Mouse (Mus musculus): ENCODE results near the gene Zfp708. TPM values are rescaled to one million over a fixed set of nuclear protein-coding genes. Genes with fewer than 3 reads are reported as not detected.

Gene Zfp708
- polyA plus RNA-seq (2014; fragmentation: Illumina TruSeq; extraction: RNeasy Lipid Tissue Mini Kit (QIAGEN cat#74804); ENCODE audit: low read depth, low replicate concordance), result 2.5 TPM

DNA sequence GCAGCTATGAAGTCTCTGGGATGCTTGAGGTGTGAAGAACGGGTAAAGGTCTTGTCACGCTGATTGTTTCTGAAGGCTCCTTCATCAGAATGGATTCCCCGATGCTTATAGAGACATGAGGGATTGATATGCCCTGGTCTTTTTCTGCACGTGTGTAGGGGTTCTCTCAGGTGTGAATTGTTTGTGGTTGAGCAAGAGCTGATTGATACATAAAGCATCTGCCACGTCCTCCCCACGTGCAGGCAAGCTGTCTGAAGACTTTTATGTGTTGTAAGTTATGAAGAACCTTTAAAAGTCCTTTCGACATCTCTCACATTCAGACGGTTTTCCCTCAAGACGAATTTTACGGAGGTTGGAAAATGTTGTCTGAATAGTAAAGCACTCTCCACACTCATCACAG is at the start of gene Zfp708:
Gene Zfp708, minus strand, starts transcription at position 101 of the 400 bp plus-strand sequence.

DNA sequence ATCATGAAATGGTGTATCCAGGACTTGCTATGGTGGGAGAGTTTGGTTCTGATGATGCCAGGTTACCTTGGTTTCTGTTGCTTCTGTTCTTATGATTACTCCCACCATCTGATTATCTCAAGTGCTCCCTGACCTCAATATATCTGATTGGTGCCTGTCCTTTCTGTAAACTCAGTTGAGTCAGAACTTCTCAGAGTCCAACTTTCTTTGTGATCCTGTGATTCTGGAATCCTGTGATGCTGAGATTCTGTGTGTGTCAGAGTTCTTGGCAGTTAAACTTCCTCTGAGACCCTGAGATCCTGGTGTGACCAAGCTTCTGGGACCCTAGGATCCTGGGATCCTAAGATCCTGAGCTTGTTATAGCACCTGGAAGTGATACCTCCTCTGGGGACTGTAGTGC is 23.6 kb upstream of the Zfp708 start, which contains the start of gene Zfp759:
Gene Zfp759, plus strand, starts transcription at position 301 of the 400 bp plus-strand sequence.

DNA sequence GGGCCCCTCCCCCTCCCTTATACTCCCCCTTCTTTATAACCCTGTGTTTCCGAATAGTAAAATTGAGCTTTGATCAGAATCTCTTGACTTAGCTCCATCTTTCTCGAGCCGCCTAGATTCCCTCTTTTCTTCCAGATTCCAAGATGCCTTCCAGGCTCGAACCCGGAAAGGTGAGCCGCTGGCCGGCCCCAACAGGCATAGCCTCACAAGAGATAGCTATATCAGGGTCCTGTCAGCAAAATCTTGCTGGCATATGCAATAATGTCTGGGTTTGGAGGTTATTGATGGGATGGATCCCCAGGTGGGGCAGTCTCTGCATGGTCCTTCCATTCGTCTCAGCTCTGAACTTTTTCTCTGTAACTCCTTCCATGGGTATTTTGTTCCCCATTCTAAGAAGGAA is 18.4 kb upstream of the Zfp708 start, which contains the start of gene Rslcan18:
Gene Rslcan18, minus strand, starts transcription at position 101 of the 400 bp plus-strand sequence.

DNA sequence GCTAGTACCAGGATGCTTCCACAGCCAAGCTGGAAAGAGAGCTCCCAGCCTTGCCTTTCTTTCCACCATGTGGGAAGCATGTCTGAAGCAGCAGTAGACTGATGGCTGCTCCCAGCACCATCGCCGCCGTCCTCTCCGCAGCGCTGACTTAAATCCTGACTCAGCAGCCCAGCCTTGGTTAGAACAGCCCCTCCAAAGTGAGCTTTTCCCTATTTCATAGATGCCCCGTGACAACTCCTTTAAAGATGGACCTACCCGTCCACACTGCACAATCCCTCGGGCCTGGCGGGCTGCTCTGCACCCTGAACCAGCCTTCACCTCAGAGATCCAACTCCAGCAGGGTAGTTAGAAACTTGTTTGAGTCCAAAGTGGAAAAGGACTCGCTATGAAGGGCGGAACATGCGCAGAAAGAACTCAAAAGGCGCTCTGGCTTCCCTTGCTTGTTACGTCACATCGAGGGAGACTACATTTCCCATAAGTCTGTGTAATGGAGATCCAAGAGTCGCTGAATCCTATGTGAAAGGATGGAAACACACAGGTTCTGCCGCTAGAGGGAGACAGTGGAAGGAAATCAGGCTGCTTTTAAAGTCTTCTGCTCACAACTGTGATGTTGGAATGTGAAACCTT is 10.5 kb upstream of the Zfp708 start, which contains the start of gene Gm28557:
Gene Gm28557, minus strand, starts transcription at position 411 of the 627 bp plus-strand sequence.

DNA sequence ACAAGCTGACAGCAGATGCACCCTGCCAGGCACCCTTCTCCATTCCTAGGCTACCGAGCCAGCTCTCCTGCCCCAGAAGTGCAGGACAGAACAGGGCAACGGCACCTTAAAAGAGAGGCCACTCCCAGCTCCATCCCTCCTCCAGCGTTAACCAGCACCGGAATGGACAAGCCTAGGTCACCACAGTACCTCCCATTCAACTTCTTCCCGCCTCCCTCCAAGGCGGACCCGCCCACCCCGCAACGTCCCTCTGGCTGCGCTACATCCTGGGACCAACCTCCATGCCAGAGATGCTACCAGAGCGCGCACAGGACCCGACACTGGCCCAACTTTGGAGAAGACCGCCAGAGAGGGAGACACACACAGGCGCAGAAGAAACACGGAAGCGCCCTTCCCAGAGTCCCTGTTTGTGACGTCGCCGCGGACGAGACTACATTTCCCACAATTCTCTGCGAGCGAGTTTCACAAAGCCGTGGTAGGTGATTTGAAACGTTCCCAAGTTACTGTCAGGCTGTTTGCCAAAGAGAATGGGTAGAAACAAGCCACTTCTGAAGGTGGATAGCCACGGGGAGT is 36.9 kb downstream of the Zfp708 start, which contains the start of gene Zfp712:
Gene Zfp712, minus strand, starts transcription at position 385 of the 573 bp plus-strand sequence.

Other genes with a start within 250 kb of the Zfp708 start
- 1.9 TPM for gene Gm10767, start 193.1 kb downstream of the Zfp708 start, polyA plus RNA-seq (2014; fragmentation: Illumina TruSeq; extraction: RNeasy Lipid Tissue Mini Kit (QIAGEN cat#74804); ENCODE audit: low read depth, low replicate concordance)
- gene Zfp712, start 36.8 kb downstream of the Zfp708 start, polyA plus RNA-seq (2014; fragmentation: Illumina TruSeq; extraction: RNeasy Lipid Tissue Mini Kit (QIAGEN cat#74804); ENCODE audit: low read depth, low replicate concordance), result 1.2 TPM
- 2.5 TPM for gene Gm28557, start 10.6 kb upstream of the Zfp708 start, polyA plus RNA-seq (2014; fragmentation: Illumina TruSeq; extraction: RNeasy Lipid Tissue Mini Kit (QIAGEN cat#74804); ENCODE audit: low read depth, low replicate concordance)
- 0.84 TPM for gene Rslcan18, start 18.3 kb upstream of the Zfp708 start, polyA plus RNA-seq (2014; fragmentation: Illumina TruSeq; extraction: RNeasy Lipid Tissue Mini Kit (QIAGEN cat#74804); ENCODE audit: low read depth, low replicate concordance)
- gene Zfp759, start 23.7 kb upstream of the Zfp708 start, polyA plus RNA-seq (2014; fragmentation: Illumina TruSeq; extraction: RNeasy Lipid Tissue Mini Kit (QIAGEN cat#74804); ENCODE audit: low read depth, low replicate concordance), result 3.8 TPM
- gene Rsl1, start 75.2 kb upstream of the Zfp708 start, polyA plus RNA-seq (2014; fragmentation: Illumina TruSeq; extraction: RNeasy Lipid Tissue Mini Kit (QIAGEN cat#74804); ENCODE audit: low read depth, low replicate concordance), result 4.8 TPM
- gene Zfp455, start 96.5 kb upstream of the Zfp708 start, polyA plus RNA-seq (2014; fragmentation: Illumina TruSeq; extraction: RNeasy Lipid Tissue Mini Kit (QIAGEN cat#74804); ENCODE audit: low read depth, low replicate concordance), result 2.4 TPM
- 6.5 TPM for gene Zfp458, start 180.5 kb upstream of the Zfp708 start, polyA plus RNA-seq (2014; fragmentation: Illumina TruSeq; extraction: RNeasy Lipid Tissue Mini Kit (QIAGEN cat#74804); ENCODE audit: low read depth, low replicate concordance)
- 2.6 TPM for gene Zfp457, start 208.5 kb upstream of the Zfp708 start, polyA plus RNA-seq (2014; fragmentation: Illumina TruSeq; extraction: RNeasy Lipid Tissue Mini Kit (QIAGEN cat#74804); ENCODE audit: low read depth, low replicate concordance)
- gene Zfp595, start 234.6 kb upstream of the Zfp708 start, polyA plus RNA-seq (2014; fragmentation: Illumina TruSeq; extraction: RNeasy Lipid Tissue Mini Kit (QIAGEN cat#74804); ENCODE audit: low read depth, low replicate concordance), result 4.2 TPM

All from adipose tissue, adult 10 weeks (tissue).